Mouse (Mus musculus): ENCODE measurements around the gene Cfap97. TPM values are rescaled to one million over a fixed set of nuclear protein-coding genes. Genes with fewer than 3 reads are reported as not detected.
A peak's percentile ranks its signal among the peaks of the same experiment; 100 is the strongest.
"Not testable (repeated sequence)": the region's sequence is repeated elsewhere in the genome, so short reads cannot be mapped to it uniquely, and the experiment has no call there.

The Cfap97 gene
- 3.9 and 6.7 TPM in 2 replicates for polyA plus RNA-seq (2012; rRNA removed)

- peak; percentile 59 for DNase-seq
- no peaks in the 10 kb centered on the region; the same call in 1 of the 2 replicates for H3K4me1 ChIP-seq (ENCODE audit: control insufficient read depth, insufficient read depth, low read length)
- TF ChIP-seq POLR2A (IDR thresholded peaks at IDR 0.05; ENCODE audit: borderline replicate concordance, extremely low read depth, low read depth, low read length), result no peak
- TF ChIP-seq CTCF (IDR thresholded peaks at IDR 0.05; ENCODE audit: insufficient read depth, low read length), result no peak
- H3K4me3 ChIP-seq (replicated peaks; ENCODE audit: extremely low read depth, low read depth, low read length), result peak within 1 kb of the TSS; percentile 86
- 2% methylated on average over 69 of the region's 75 CpGs for WGBS
These were observed at the start of gene Cfap97 for GRCm38 (mm10) chr8:46151202-46152062. Gene Cfap97 (plus strand): TSS chr8:46151771.

- no peaks in the 10 kb centered on the region for H3K4me1 ChIP-seq (ENCODE audit: control insufficient read depth, insufficient read depth, low read length)
- 93% methylated on average over 11 of the region's 11 CpGs for WGBS
- no peak for TF ChIP-seq POLR2A (IDR thresholded peaks at IDR 0.05; ENCODE audit: borderline replicate concordance, extremely low read depth, low read depth, low read length)
- no peak for TF ChIP-seq CTCF (IDR thresholded peaks at IDR 0.05; ENCODE audit: insufficient read depth, low read length)
- no peak overlapping the region for H3K4me3 ChIP-seq (replicated peaks; ENCODE audit: extremely low read depth, low read depth, low read length)
- no peak for DNase-seq
These were observed 48.1 kb upstream of the Cfap97 start for GRCm38 (mm10) chr8:46103434-46103833.

GRCm38 (mm10) chr8:46107690-46108089 lies 43.9 kb upstream of the Cfap97 start:
- Histone ChIP-seq H3K4me1 (ENCODE audit: control insufficient read depth, insufficient read depth, low read length) (no peaks in the 10 kb centered on the region), H3K4me3 (replicated peaks; ENCODE audit: extremely low read depth, low read depth, low read length) (no peak overlapping the region)
- no peak for TF ChIP-seq CTCF (IDR thresholded peaks at IDR 0.05; ENCODE audit: insufficient read depth, low read length)
- TF ChIP-seq POLR2A (IDR thresholded peaks at IDR 0.05; ENCODE audit: borderline replicate concordance, extremely low read depth, low read depth, low read length), result no peak
- no peak for DNase-seq

- not testable (repeated sequence) for DNase-seq; H3K4me1 ChIP-seq (ENCODE audit: control insufficient read depth, insufficient read depth, low read length); H3K4me3 ChIP-seq (replicated peaks; ENCODE audit: extremely low read depth, low read depth, low read length)
These were observed 38.0 kb upstream of the Cfap97 start for GRCm38 (mm10) chr8:46113421-46114170.

GRCm38 (mm10) chr8:46117172-46117571 lies 34.4 kb upstream of the Cfap97 start:
- TF ChIP-seq POLR2A (IDR thresholded peaks at IDR 0.05; ENCODE audit: borderline replicate concordance, extremely low read depth, low read depth, low read length), result no peak
- TF ChIP-seq CTCF (IDR thresholded peaks at IDR 0.05; ENCODE audit: insufficient read depth, low read length), result no peak
- Histone ChIP-seq H3K4me3 (replicated peaks; ENCODE audit: extremely low read depth, low read depth, low read length) (no peak overlapping the region), H3K4me1 (ENCODE audit: control insufficient read depth, insufficient read depth, low read length) (peaks cover 4% of the 10 kb centered on the region; the same call in 1 of the 2 replicates)
- WGBS, result 52% methylated on average over 3 of the region's 3 CpGs
- DNase-seq, result no peak

- TF ChIP-seq POLR2A (IDR thresholded peaks at IDR 0.05; ENCODE audit: borderline replicate concordance, extremely low read depth, low read depth, low read length), result no peak
- TF ChIP-seq CTCF (IDR thresholded peaks at IDR 0.05; ENCODE audit: insufficient read depth, low read length), result no peak
- no peak for DNase-seq
- no peak overlapping the region for H3K4me3 ChIP-seq (replicated peaks; ENCODE audit: extremely low read depth, low read depth, low read length)
- whole genome bisulfite sequencing, result 91% methylated on average over 3 of the region's 3 CpGs
- H3K4me1 ChIP-seq (ENCODE audit: control insufficient read depth, insufficient read depth, low read length), result no peaks in the 10 kb centered on the region; the same call in 1 of the 2 replicates
These were observed 32.4 kb upstream of the Cfap97 start for GRCm38 (mm10) chr8:46119176-46119575.

GRCm38 (mm10) chr8:46122498-46122897 lies 29.1 kb upstream of the Cfap97 start:
- no peak overlapping the region for H3K4me3 ChIP-seq (replicated peaks; ENCODE audit: extremely low read depth, low read depth, low read length)
- TF ChIP-seq CTCF (IDR thresholded peaks at IDR 0.05; ENCODE audit: insufficient read depth, low read length) (no peak), POLR2A (IDR thresholded peaks at IDR 0.05; ENCODE audit: borderline replicate concordance, extremely low read depth, low read depth, low read length) (no peak)
- no peaks in the 10 kb centered on the region; the same call in 1 of the 2 replicates for H3K4me1 ChIP-seq (ENCODE audit: control insufficient read depth, insufficient read depth, low read length)
- 88% methylated on average over 2 of the region's 2 CpGs for WGBS
- no peak for DNase-seq

- no peak overlapping the region for H3K4me3 ChIP-seq (replicated peaks; ENCODE audit: extremely low read depth, low read depth, low read length)
- H3K4me1 ChIP-seq (ENCODE audit: control insufficient read depth, insufficient read depth, low read length), result peaks cover 7% of the 10 kb centered on the region
- WGBS, result 45% methylated on average over 2 of the region's 2 CpGs
- TF ChIP-seq POLR2A (IDR thresholded peaks at IDR 0.05; ENCODE audit: borderline replicate concordance, extremely low read depth, low read depth, low read length) (no peak), CTCF (IDR thresholded peaks at IDR 0.05; ENCODE audit: insufficient read depth, low read length) (no peak)
- no peak for DNase-seq
These were observed 21.1 kb upstream of the Cfap97 start for GRCm38 (mm10) chr8:46130426-46130825.

GRCm38 (mm10) chr8:46135546-46135945 lies 16.0 kb upstream of the Cfap97 start:
- not testable (repeated sequence) for H3K4me3 ChIP-seq (replicated peaks; ENCODE audit: extremely low read depth, low read depth, low read length); H3K4me1 ChIP-seq (ENCODE audit: control insufficient read depth, insufficient read depth, low read length); DNase-seq
- WGBS, result 79% methylated on average over 2 of the region's 2 CpGs

- TF ChIP-seq CTCF (IDR thresholded peaks at IDR 0.05; ENCODE audit: insufficient read depth, low read length) (no peak), POLR2A (IDR thresholded peaks at IDR 0.05; ENCODE audit: borderline replicate concordance, extremely low read depth, low read depth, low read length) (no peak)
- DNase-seq, result no peak
- WGBS, result 77% methylated on average over 1 of the region's 1 CpGs
These were observed 14.2 kb upstream of the Cfap97 start for GRCm38 (mm10) chr8:46137336-46137735.

More at GRCm38 (mm10) chr8:46137336-46137735, 14.2 kb upstream of the Cfap97 start:
- peaks cover 3% of the 10 kb centered on the region; the same call in 1 of the 2 replicates for H3K4me1 ChIP-seq (ENCODE audit: control insufficient read depth, insufficient read depth, low read length)
- no peak overlapping the region for H3K4me3 ChIP-seq (replicated peaks; ENCODE audit: extremely low read depth, low read depth, low read length)

Measured in lung, adult 2 months (tissue).